Mouse (Mus musculus) left cerebral cortex, adult 11 months (tissue): ENCODE measurements around the gene Fut8.
A peak's percentile ranks its signal among the peaks of the same experiment; 100 is the strongest.
"Not testable (repeated sequence)": the region's sequence is repeated elsewhere in the genome, so short reads cannot be mapped to it uniquely, and the experiment has no call there.

Experiments used
- DNase-seq: peaks from one replicate; pipeline ENCODE4 v3.0.0; 2022; ENCODE audit warnings: low spot score

Gene Fut8

GRCm38 (mm10) chr12:77222272-77222874 lies 15.6 kb upstream of the Fut8 start:
- DNase-seq = no peak

GRCm38 (mm10) chr12:77223595-77223994 lies 14.3 kb upstream of the Fut8 start:
- no peak for DNase-seq

- no peak for DNase-seq
Measured at GRCm38 (mm10) chr12:77224121-77224520, 13.8 kb upstream of the Fut8 start.

- no peak for DNase-seq
Measured at GRCm38 (mm10) chr12:77224891-77225290, 13.0 kb upstream of the Fut8 start.

- DNase-seq = no peak
Measured at GRCm38 (mm10) chr12:77225727-77226126, 12.2 kb upstream of the Fut8 start.

GRCm38 (mm10) chr12:77235958-77236357 lies 2.0 kb upstream of the Fut8 start:
- no peak for DNase-seq

- DNase-seq = peak; percentile 84
Measured at GRCm38 (mm10) chr12:77238531-77239389, 835 bp downstream of the Fut8 start.

GRCm38 (mm10) chr12:77239390-77240061 lies 1.6 kb downstream of the Fut8 start:
- DNase-seq = no peak

- DNase-seq = no peak
Measured at GRCm38 (mm10) chr12:77240372-77240771, 2.4 kb downstream of the Fut8 start.

GRCm38 (mm10) chr12:77240839-77241238 lies 2.9 kb downstream of the Fut8 start:
- DNase-seq = no peak

GRCm38 (mm10) chr12:77262650-77263049 lies 24.7 kb downstream of the Fut8 start:
- DNase-seq = no peak

- no peak for DNase-seq
Measured at GRCm38 (mm10) chr12:77263816-77264215, 25.9 kb downstream of the Fut8 start.

GRCm38 (mm10) chr12:77270694-77271093 lies 32.8 kb downstream of the Fut8 start:
- DNase-seq = no peak

- DNase-seq = no peak
Measured at GRCm38 (mm10) chr12:77288507-77288906, 50.6 kb downstream of the Fut8 start.

- no peak for DNase-seq
Measured at GRCm38 (mm10) chr12:77291017-77291416, 53.1 kb downstream of the Fut8 start.

- not testable (repeated sequence) for DNase-seq
Measured at GRCm38 (mm10) chr12:77291864-77292263, 53.9 kb downstream of the Fut8 start.

- DNase-seq = no peak
Measured at GRCm38 (mm10) chr12:77292375-77293258, 54.7 kb downstream of the Fut8 start.

GRCm38 (mm10) chr12:77296119-77296518 lies 58.2 kb downstream of the Fut8 start:
- no peak for DNase-seq

GRCm38 (mm10) chr12:77297114-77297513 lies 59.2 kb downstream of the Fut8 start:
- no peak for DNase-seq

GRCm38 (mm10) chr12:77297858-77298257 lies 59.9 kb downstream of the Fut8 start:
- DNase-seq = no peak

GRCm38 (mm10) chr12:77302011-77302410 lies 64.1 kb downstream of the Fut8 start:
- DNase-seq = no peak

GRCm38 (mm10) chr12:77303367-77303766 lies 65.4 kb downstream of the Fut8 start:
- no peak for DNase-seq
